Mouse (Mus musculus): ENCODE measurements around the gene Micu2. TPM values are rescaled to one million over a fixed set of nuclear protein-coding genes. Genes with fewer than 3 reads are reported as not detected.

Micu2 gene
- total and polyA plus RNA-seq, 2 experiments from 2014 or later: 50.8 to 71.6 TPM

DNA sequence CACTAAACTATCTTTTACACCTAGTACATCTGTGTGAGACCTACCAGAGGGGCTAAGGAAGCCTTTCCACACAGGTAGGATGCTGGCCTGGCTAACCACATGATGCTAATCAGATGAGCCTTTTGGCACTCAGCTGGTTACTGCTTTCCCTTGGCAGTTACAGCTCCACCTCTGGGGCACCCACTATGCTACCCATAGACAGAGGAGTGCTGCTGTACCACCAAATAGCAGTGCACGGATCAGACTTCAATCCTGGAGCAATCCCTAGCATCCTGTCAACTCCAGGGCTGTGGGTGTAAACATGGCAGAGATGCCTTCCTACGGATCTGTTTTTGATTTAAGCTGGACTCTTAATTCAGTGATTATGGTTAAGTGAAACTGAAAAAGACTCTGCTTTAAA, 13.3 kb downstream of the Micu2 start:
- Histone ChIP-seq H3K4me1 (ENCODE audit: insufficient read depth, low read length) (0 out of 2 replicates have a peak, but pooled peaks cover 3% of the 10 kb centered on the region), H3K4me2 (ENCODE audit: low read depth, low read length, poor library complexity, severe bottlenecking) (no peak overlapping the region), H3K27me3 (ENCODE audit: insufficient read depth, low read length) (no peaks in the 10 kb centered on the region), H3K36me3 (ENCODE audit: insufficient read depth, low read length) (peaks cover 3% of the 10 kb centered on the region; the same call in 1 of the 2 replicates), H3K4me3 (ENCODE audit: low read depth, low read length) (no peak overlapping the region), H3K9ac (replicated peaks; ENCODE audit: low read length, poor library complexity, severe bottlenecking) (no peak overlapping the region), H3K27ac (ENCODE audit: low read depth, low read length) (no peak overlapping the region), H3K9me3 (ENCODE audit: low read length) (no peaks in the 10 kb centered on the region)
- ATAC-seq (ENCODE audit: low FRiP score) (no peak), DNase-seq (ENCODE audit: low spot score) (no peak)
- no peak for TF ChIP-seq CTCF (IDR thresholded peaks at IDR 0.05)
- WGBS: 82% methylated on average over 2 of the region's 2 CpGs

DNA sequence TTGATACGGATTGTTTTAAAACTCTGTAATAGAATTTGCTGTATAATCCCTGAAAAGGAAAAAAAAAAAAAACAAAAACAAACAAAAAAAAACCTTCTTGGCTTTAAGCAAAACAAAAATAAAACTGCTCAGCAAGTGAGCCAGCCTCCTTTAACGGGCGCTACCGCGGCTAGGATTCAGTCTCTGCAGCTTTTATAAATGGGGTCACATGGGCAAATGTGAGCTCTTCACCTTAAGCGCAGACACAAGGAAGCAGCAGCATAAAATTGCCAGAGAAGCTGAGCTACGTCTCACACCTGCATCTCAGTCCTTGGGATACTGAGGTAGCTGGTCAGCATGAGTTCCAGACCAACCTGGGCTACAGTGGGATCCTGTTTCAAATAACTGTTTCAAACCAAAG, 16.6 kb downstream of the Micu2 start:
- 19% methylated on average over 7 of the region's 7 CpGs for WGBS
- TF ChIP-seq CTCF (IDR thresholded peaks at IDR 0.05): no peak
- DNase-seq (ENCODE audit: low spot score): peak; percentile 4

GRCm38 (mm10) chr14:57981720-57982418, 17.2 kb downstream of the Micu2 start:
- Histone ChIP-seq H3K4me1 (ENCODE audit: insufficient read depth, low read length) (0 out of 2 replicates have a peak, but pooled peaks cover 3% of the 10 kb centered on the region), H3K27ac (ENCODE audit: low read depth, low read length) (peak overlapping the region; percentile 43; the same call in 1 of the 2 replicates), H3K27me3 (ENCODE audit: insufficient read depth, low read length) (no peaks in the 10 kb centered on the region), H3K9me3 (ENCODE audit: low read length) (no peaks in the 10 kb centered on the region), H3K36me3 (ENCODE audit: insufficient read depth, low read length) (no peaks in the 10 kb centered on the region), H3K4me3 (ENCODE audit: low read depth, low read length) (no peak overlapping the region), H3K9ac (replicated peaks; ENCODE audit: low read length, poor library complexity, severe bottlenecking) (no peak overlapping the region), H3K4me2 (ENCODE audit: low read depth, low read length, poor library complexity, severe bottlenecking) (peak overlapping the region; percentile 28)
- 18% methylated on average over 14 of the region's 14 CpGs for WGBS
- no peak for TF ChIP-seq CTCF (IDR thresholded peaks at IDR 0.05)
- ATAC-seq (ENCODE audit: low FRiP score) (peak; percentile 77), DNase-seq (ENCODE audit: low spot score) (peak; percentile 3)

More for the DNA sequence above, 16.6 kb downstream of the Micu2 start:
- Histone ChIP-seq H3K4me3 (ENCODE audit: low read depth, low read length) (no peak overlapping the region), H3K9me3 (ENCODE audit: low read length) (no peaks in the 10 kb centered on the region), H3K27me3 (ENCODE audit: insufficient read depth, low read length) (no peaks in the 10 kb centered on the region), H3K4me1 (ENCODE audit: insufficient read depth, low read length) (0 out of 2 replicates have a peak, but pooled peaks cover 3% of the 10 kb centered on the region), H3K9ac (replicated peaks; ENCODE audit: low read length, poor library complexity, severe bottlenecking) (0 out of 2 replicates have a peak overlapping the region, but pooled peaks have one; percentile 33), H3K36me3 (ENCODE audit: insufficient read depth, low read length) (no peaks in the 10 kb centered on the region), H3K4me2 (ENCODE audit: low read depth, low read length, poor library complexity, severe bottlenecking) (no peak overlapping the region), H3K27ac (ENCODE audit: low read depth, low read length) (no peak overlapping the region)
- no peak for ATAC-seq (ENCODE audit: low FRiP score)

DNA sequence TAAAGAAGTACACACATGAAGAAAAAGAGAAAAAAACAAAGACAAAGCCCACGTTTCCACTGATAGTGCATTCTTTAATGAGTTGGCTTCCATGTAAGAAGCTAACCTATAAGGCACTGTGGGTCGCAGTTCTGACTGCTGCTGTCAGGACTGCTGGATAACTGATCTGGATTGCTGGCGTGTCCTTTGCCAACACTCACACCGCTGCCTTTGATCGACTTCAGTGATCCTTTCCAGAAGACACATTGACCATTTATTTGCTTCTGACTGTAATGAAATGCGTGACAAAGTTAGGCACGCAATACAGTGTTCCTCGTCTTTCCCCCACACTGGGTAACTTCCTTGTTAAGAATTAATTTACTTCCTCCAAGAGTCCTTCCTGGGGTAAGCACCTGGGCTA, 18.3 kb downstream of the Micu2 start:
- no peaks in the 10 kb centered on the region for H3K36me3 ChIP-seq (ENCODE audit: insufficient read depth, low read length)
- H3K4me3 ChIP-seq (ENCODE audit: low read depth, low read length): no peak overlapping the region
- no peaks in the 10 kb centered on the region for H3K27me3 ChIP-seq (ENCODE audit: insufficient read depth, low read length)
- H3K4me2 ChIP-seq (ENCODE audit: low read depth, low read length, poor library complexity, severe bottlenecking): no peak overlapping the region
- H3K27ac ChIP-seq (ENCODE audit: low read depth, low read length): no peak overlapping the region
- no peak overlapping the region for H3K9ac ChIP-seq (replicated peaks; ENCODE audit: low read length, poor library complexity, severe bottlenecking)
- H3K4me1 ChIP-seq (ENCODE audit: insufficient read depth, low read length): 0 out of 2 replicates have a peak, but pooled peaks cover 3% of the 10 kb centered on the region
- ATAC-seq (ENCODE audit: low FRiP score) (no peak), DNase-seq (ENCODE audit: low spot score) (no peak)
- no peak for TF ChIP-seq CTCF (IDR thresholded peaks at IDR 0.05)
- 75% methylated on average over 8 of the region's 8 CpGs for WGBS
- H3K9me3 ChIP-seq (ENCODE audit: low read length): no peaks in the 10 kb centered on the region

GRCm38 (mm10) chr14:57980179-57980578, 18.9 kb downstream of the Micu2 start:
- H3K4me2 ChIP-seq (ENCODE audit: low read depth, low read length, poor library complexity, severe bottlenecking): no peak overlapping the region
- TF ChIP-seq CTCF (IDR thresholded peaks at IDR 0.05): no peak
- H3K27me3 ChIP-seq (ENCODE audit: insufficient read depth, low read length): no peaks in the 10 kb centered on the region
- H3K9me3 ChIP-seq (ENCODE audit: low read length): no peaks in the 10 kb centered on the region
- 48% methylated on average over 3 of the region's 3 CpGs for WGBS
- H3K27ac ChIP-seq (ENCODE audit: low read depth, low read length): no peak overlapping the region
- H3K4me3 ChIP-seq (ENCODE audit: low read depth, low read length): no peak overlapping the region
- H3K36me3 ChIP-seq (ENCODE audit: insufficient read depth, low read length): no peaks in the 10 kb centered on the region
- 0 out of 2 replicates have a peak, but pooled peaks cover 3% of the 10 kb centered on the region for H3K4me1 ChIP-seq (ENCODE audit: insufficient read depth, low read length)
- no peak overlapping the region for H3K9ac ChIP-seq (replicated peaks; ENCODE audit: low read length, poor library complexity, severe bottlenecking)
- no peak for ATAC-seq (ENCODE audit: low FRiP score)
- DNase-seq (ENCODE audit: low spot score): no peak

- Histone ChIP-seq H3K27ac (ENCODE audit: low read depth, low read length) (no peak overlapping the region), H3K9me3 (ENCODE audit: low read length) (no peaks in the 10 kb centered on the region), H3K4me3 (ENCODE audit: low read depth, low read length) (no peak overlapping the region), H3K27me3 (ENCODE audit: insufficient read depth, low read length) (no peaks in the 10 kb centered on the region), H3K4me2 (ENCODE audit: low read depth, low read length, poor library complexity, severe bottlenecking) (no peak overlapping the region), H3K36me3 (ENCODE audit: insufficient read depth, low read length) (no peaks in the 10 kb centered on the region), H3K9ac (replicated peaks; ENCODE audit: low read length, poor library complexity, severe bottlenecking) (no peak overlapping the region), H3K4me1 (ENCODE audit: insufficient read depth, low read length) (0 out of 2 replicates have a peak, but pooled peaks cover 3% of the 10 kb centered on the region)
- WGBS: 45% methylated on average over 5 of the region's 5 CpGs
- ATAC-seq (ENCODE audit: low FRiP score) (no peak), DNase-seq (ENCODE audit: low spot score) (no peak)
- TF ChIP-seq CTCF (IDR thresholded peaks at IDR 0.05): no peak
Measured at GRCm38 (mm10) chr14:57978144-57978543, 20.9 kb downstream of the Micu2 start.
